Mouse (Mus musculus): Measurements from ENCODE around the gene Acat3. TPM values are rescaled to one million over a fixed set of nuclear protein-coding genes. Genes with fewer than 3 reads are reported as not detected.
"Not testable (repeated sequence)": the region's sequence is repeated elsewhere in the genome, so short reads cannot be mapped to it uniquely, and the experiment has no call there.

Acat3 gene
- total and polyA plus RNA-seq, 3 experiments: 0.77 to 12.7 (median 1.4) TPM

DNA sequence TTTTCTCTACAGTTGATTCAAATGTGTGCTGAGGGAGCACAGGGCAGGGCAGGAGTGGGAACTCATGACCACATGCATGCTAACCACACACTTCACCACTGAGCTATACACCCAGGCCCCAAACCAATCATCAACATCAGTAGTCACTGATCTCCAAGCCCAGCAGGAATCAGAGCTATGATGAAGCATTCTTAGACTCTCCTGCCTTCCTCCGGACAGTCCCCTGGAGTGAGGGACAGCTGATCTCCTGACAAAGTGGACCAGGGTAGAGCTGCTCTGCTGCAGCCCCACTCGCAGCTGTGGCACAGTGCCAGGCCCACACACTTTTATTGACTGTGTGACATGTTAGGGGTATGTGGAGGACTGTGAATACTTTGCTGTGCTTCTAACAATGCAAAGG lies 19.0 kb upstream of the Acat3 start:
- Histone ChIP-seq H3K36me3 (replicated peaks in 1 of 2; ENCODE audit: control insufficient read depth in 1 of 2, insufficient read depth in 1 of 2, low read length in 1 of 2) (peaks cover 7 to 24% of the 10 kb centered on the region in 2 experiments), H3K4me3 (replicated peaks in 1 of 3; ENCODE audit: low read depth in 2 of 3, low read length in 2 of 3, poor library complexity in 1 of 3) (peak overlapping the region in 1 of 3 experiments; percentile 20), H3K4me1 (ENCODE audit: control insufficient read depth in 1 of 2, insufficient read depth in 2 of 2) (peaks cover 5 to 13% of the 10 kb centered on the region in 2 experiments; a peak in 3 of 4 replicates), H3K4me2 (ENCODE audit: insufficient read depth, low read depth, poor library complexity, severe bottlenecking) (peak overlapping the region; percentile 56; the same call in 1 of the 2 replicates)
- H3K27me3 ChIP-seq (replicated peaks); H3K9me3 ChIP-seq (replicated peaks; ENCODE audit: low read length); DNase-seq (ENCODE audit: extremely low read depth); H3K9ac ChIP-seq (ENCODE audit: insufficient read depth, low read depth); H3K27ac ChIP-seq (ENCODE audit: insufficient read depth, low read depth); H3K79me2 ChIP-seq (replicated peaks; ENCODE audit: control insufficient read depth, extremely low read depth, insufficient read depth, poor library complexity, severe bottlenecking); dilution Hi-C loops (cut with MboI; ENCODE audit: extremely low pct_ligation_motif_present, extremely low pct_unique_long_range_greater_than_20kb, low sequenced_read_pairs); in situ Hi-C loops (cut with MboI; ENCODE audit: low pct_ligation_motif_present, low pct_unique_long_range_greater_than_20kb, low sequenced_read_pairs): not testable (repeated sequence)

DNA sequence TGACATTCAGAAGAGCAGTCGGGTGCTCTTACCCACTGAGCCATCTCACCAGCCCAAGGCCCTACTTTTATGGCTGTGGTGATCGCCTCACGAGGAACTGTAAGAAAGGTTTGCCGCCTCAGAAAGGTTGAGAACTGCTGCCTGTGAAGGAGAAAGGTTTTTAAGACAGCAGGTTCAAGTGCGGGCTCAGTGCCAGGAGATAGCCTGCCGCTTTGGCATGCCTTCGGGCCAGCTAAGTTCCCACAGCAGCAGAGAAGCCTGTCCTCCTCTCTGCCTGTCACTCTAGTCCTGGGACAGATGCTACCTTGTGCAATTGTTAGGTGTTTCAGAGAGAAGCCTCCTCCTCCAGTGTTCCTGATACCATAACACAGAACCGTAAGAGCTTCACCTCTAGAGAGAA lies 16.3 kb upstream of the Acat3 start:
- no peak for DNase-seq (ENCODE audit: extremely low read depth)
- Histone ChIP-seq H3K27ac (ENCODE audit: insufficient read depth, low read depth) (no peak overlapping the region), H3K4me1 (ENCODE audit: control insufficient read depth in 1 of 2, insufficient read depth in 2 of 2) (peaks cover 2 to 11% of the 10 kb centered on the region in 2 experiments; a peak in 2 of 4 replicates), H3K9ac (ENCODE audit: insufficient read depth, low read depth) (no peak overlapping the region), H3K4me3 (replicated peaks in 1 of 3; ENCODE audit: low read depth in 2 of 3, low read length in 2 of 3, poor library complexity in 1 of 3) (no peak overlapping the region), H3K79me2 (replicated peaks; ENCODE audit: control insufficient read depth, extremely low read depth, insufficient read depth, poor library complexity, severe bottlenecking) (no peaks in the 10 kb centered on the region), H3K36me3 (replicated peaks in 1 of 2; ENCODE audit: control insufficient read depth in 1 of 2, insufficient read depth in 1 of 2, low read length in 1 of 2) (peaks cover 23 to 40% of the 10 kb centered on the region in 2 experiments), H3K9me3 (replicated peaks; ENCODE audit: low read length) (no peaks in the 10 kb centered on the region), H3K27me3 (replicated peaks) (no peaks in the 10 kb centered on the region), H3K4me2 (ENCODE audit: insufficient read depth, low read depth, poor library complexity, severe bottlenecking) (no peak overlapping the region)
- in situ Hi-C loops (cut with MboI; ENCODE audit: low pct_ligation_motif_present, low pct_unique_long_range_greater_than_20kb, low sequenced_read_pairs): no loop called here
- TF ChIP-seq MYC (IDR thresholded peaks at IDR 0.05; ENCODE audit: low read depth, low read length): no peak
- TF ChIP-seq GABPA (IDR thresholded peaks at IDR 0.05; ENCODE audit: insufficient replicate concordance, low read depth, low read length): no peak
- TF ChIP-seq NELFE (IDR thresholded peaks at IDR 0.05; ENCODE audit: low read depth, low read length): no peak
- no peak for TF ChIP-seq SIN3A (IDR thresholded peaks at IDR 0.05; ENCODE audit: low read length)
- no peak for TF ChIP-seq RAD21 (IDR thresholded peaks at IDR 0.05; ENCODE audit: low read depth, low read length)
- TF ChIP-seq SMC3 (IDR thresholded peaks at IDR 0.05; ENCODE audit: low read depth, low read length): no peak
- TF ChIP-seq ZC3H11A (IDR thresholded peaks at IDR 0.05; ENCODE audit: low read depth, low read length): no peak
- TF ChIP-seq UBTF (IDR thresholded peaks at IDR 0.05; ENCODE audit: low read depth, low read length): no peak
- TF ChIP-seq MAZ (IDR thresholded peaks at IDR 0.05; ENCODE audit: low read depth, low read length): no peak
- no peak for TF ChIP-seq E2F4 (IDR thresholded peaks at IDR 0.05; ENCODE audit: insufficient replicate concordance, low read depth, low read length)
- TF ChIP-seq MAX (IDR thresholded peaks at IDR 0.05; ENCODE audit: low read length): no peak
- TF ChIP-seq TCF12 (IDR thresholded peaks at IDR 0.05; ENCODE audit: low read depth, low read length): no peak
- TF ChIP-seq MEF2A (IDR thresholded peaks at IDR 0.05; ENCODE audit: borderline replicate concordance, low read depth, low read length): no peak
- no peak for TF ChIP-seq IRF4 (IDR thresholded peaks at IDR 0.05; ENCODE audit: low read depth, low read length)
- TF ChIP-seq NRF1 (IDR thresholded peaks at IDR 0.05; ENCODE audit: low read depth, low read length): no peak
- no peak for TF ChIP-seq TBP (conservative IDR thresholded peaks at IDR 0.05; ENCODE audit: low read depth, low read length)
- dilution Hi-C loops (cut with MboI; ENCODE audit: extremely low pct_ligation_motif_present, extremely low pct_unique_long_range_greater_than_20kb, low sequenced_read_pairs): no loop called here
